Mouse (Mus musculus) thymus, postnatal 10 days (tissue): ENCODE measurements around the gene Cd2.

Experiments
- DNase-seq, 2 experiments: peaks; one replicate each; pipeline ENCODE4 v3.0.0; 2021; ENCODE audit warnings: low spot score in 2 of 2

Cd2 gene

GRCm38 (mm10) chr3:101230201-101230600 lies 57.5 kb downstream of the Cd2 start:
- DNase-seq: no peak

- DNase-seq: no peak
These were observed 58.2 kb downstream of the Cd2 start for GRCm38 (mm10) chr3:101229551-101229930.

GRCm38 (mm10) chr3:101228868-101229550 lies 58.7 kb downstream of the Cd2 start:
- DNase-seq: no peak

- no peak for DNase-seq
These were observed 59.7 kb downstream of the Cd2 start for GRCm38 (mm10) chr3:101228066-101228465.
